Mouse (Mus musculus) ES-Bruce4 (cell line): ENCODE results near the gene Mrps9. TPM values are rescaled to one million over a fixed set of nuclear protein-coding genes. Genes with fewer than 3 reads are reported as not detected.
"Not testable (repeated sequence)": the region's sequence is repeated elsewhere in the genome, so short reads cannot be mapped to it uniquely, and the experiment has no call there.

ENCODE experiments used
- H3K27ac ChIP-seq: 2 replicates; pipeline ENCODE4 v1.5.1; 2012; ENCODE audit warnings: low read length, inconsistent platforms; ENCODE audit not compliant: insufficient read depth
- H3K27me3 ChIP-seq: 2 replicates; pipeline ENCODE4 v1.6.1; 2012; ENCODE audit warnings: mild to moderate bottlenecking, low read length, inconsistent platforms; ENCODE audit not compliant: control insufficient read depth, poor library complexity, insufficient read depth, severe bottlenecking
- H3K36me3 ChIP-seq: 2 replicates; pipeline ENCODE4 v1.6.1; 2012; ENCODE audit warnings: inconsistent platforms, mild to moderate bottlenecking, low read length, moderate library complexity; ENCODE audit not compliant: control insufficient read depth, poor library complexity, insufficient read depth, severe bottlenecking
- H3K4me1 ChIP-seq: one replicate; pipeline ENCODE4 v1.8.1; 2011; ENCODE audit warnings: low read length; ENCODE audit not compliant: control insufficient read depth, insufficient read depth
- H3K4me3 ChIP-seq: 2 replicates; pipeline ENCODE4 v1.5.1; 2011; ENCODE audit warnings: low read depth, mild to moderate bottlenecking, low read length
- H3K9ac ChIP-seq: 2 replicates; pipeline ENCODE4 v1.6.1; 2012; ENCODE audit warnings: low read depth, mild to moderate bottlenecking, inconsistent platforms; ENCODE audit not compliant: poor library complexity, severe bottlenecking
- H3K9me3 ChIP-seq: replicated peaks from 2 replicates; pipeline ENCODE4 v1.6.1; 2012; ENCODE audit warnings: mild to moderate bottlenecking, low read length, inconsistent platforms; ENCODE audit not compliant: control insufficient read depth, poor library complexity, insufficient read depth, severe bottlenecking
- CTCF ChIP-seq: IDR thresholded peaks from one replicate; pipeline ENCODE4 v1.8.1; 2011; ENCODE audit warnings: low read depth, low read length
- EP300 ChIP-seq: IDR thresholded peaks from 2 replicates; pipeline ENCODE4 v1.6.1; 2011; ENCODE audit warnings: low read depth, low read length; ENCODE audit not compliant: insufficient read depth
- POLR2A ChIP-seq: IDR thresholded peaks from one replicate; pipeline ENCODE4 v1.8.1; 2011; ENCODE audit warnings: low read length; ENCODE audit not compliant: insufficient read depth
- polyA plus RNA-seq: library from polyadenylated mRNA; stranded (reverse); fragments of >200 nt; gene quantifications from 2 replicates; pipeline ENCODE4 v1.2.4, GENCODE M21; 2011; ENCODE audit warnings: low read depth; ENCODE audit not compliant: missing spikeins, insufficient read depth, insufficient read length

Mrps9 gene
- polyA plus RNA-seq, 1 experiment = 65.8 TPM

- Histone ChIP-seq H3K27me3 (no peaks in the 10 kb centered on the region), H3K9me3 (no peaks in the 10 kb centered on the region), H3K36me3 (no peaks in the 10 kb centered on the region), H3K27ac (no peak overlapping the region), H3K4me1 (no peaks in the 10 kb centered on the region), H3K9ac (no peak overlapping the region), H3K4me3 (no peak overlapping the region)
- no peak for TF ChIP-seq CTCF
- TF ChIP-seq EP300 = no peak
Measured at GRCm38 (mm10) chr1:42876463-42877093, 25.5 kb downstream of the Mrps9 start.

DNA sequence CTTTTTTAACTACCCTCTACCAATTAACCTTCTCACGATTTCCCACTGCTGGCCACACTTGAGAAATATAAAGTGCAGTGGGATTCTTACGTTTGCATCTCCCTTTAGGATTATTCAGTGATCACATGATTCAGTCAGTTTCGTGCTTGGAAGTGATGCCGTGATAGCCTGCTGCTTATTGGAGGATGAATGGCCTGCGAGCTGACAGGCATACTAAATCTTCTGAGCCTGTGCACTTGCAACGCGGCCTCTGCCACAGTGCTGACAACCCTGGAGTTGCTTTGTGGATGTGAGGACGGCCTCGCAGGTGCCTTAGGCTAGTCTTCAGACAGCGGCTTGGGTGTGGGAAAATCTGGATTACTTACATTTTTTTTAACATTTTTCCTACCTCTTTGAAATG is 26.2 kb downstream of the Mrps9 start:
- no peak overlapping the region for H3K27ac ChIP-seq
- no peak for TF ChIP-seq EP300
- TF ChIP-seq POLR2A = no peak
- no peak for TF ChIP-seq CTCF

GRCm38 (mm10) chr1:42878851-42879250 is 27.8 kb downstream of the Mrps9 start:
- no peak overlapping the region for H3K4me3 ChIP-seq
- H3K4me1 ChIP-seq = no peaks in the 10 kb centered on the region
- H3K9me3 ChIP-seq = no peaks in the 10 kb centered on the region
- no peaks in the 10 kb centered on the region for H3K36me3 ChIP-seq
- H3K27me3 ChIP-seq = no peaks in the 10 kb centered on the region
- TF ChIP-seq POLR2A = no peak
- no peak for TF ChIP-seq EP300
- TF ChIP-seq CTCF = no peak
- H3K9ac ChIP-seq = no peak overlapping the region
- H3K27ac ChIP-seq = no peak overlapping the region

More for the DNA sequence above, 26.2 kb downstream of the Mrps9 start:
- Histone ChIP-seq H3K27me3 (no peaks in the 10 kb centered on the region), H3K9ac (no peak overlapping the region), H3K4me3 (no peak overlapping the region), H3K9me3 (no peaks in the 10 kb centered on the region), H3K4me1 (no peaks in the 10 kb centered on the region), H3K36me3 (no peaks in the 10 kb centered on the region)

GRCm38 (mm10) chr1:42882258-42882657 is 31.2 kb downstream of the Mrps9 start:
- Histone ChIP-seq H3K4me1 (no peaks in the 10 kb centered on the region), H3K36me3 (no peaks in the 10 kb centered on the region), H3K27me3 (no peaks in the 10 kb centered on the region), H3K9me3 (no peaks in the 10 kb centered on the region), H3K27ac (no peak overlapping the region), H3K9ac (no peak overlapping the region), H3K4me3 (no peak overlapping the region)
- TF ChIP-seq POLR2A (no peak), EP300 (no peak), CTCF (no peak)

GRCm38 (mm10) chr1:42883418-42883817 is 32.4 kb downstream of the Mrps9 start:
- not testable (repeated sequence) for H3K27ac ChIP-seq, H3K9me3 ChIP-seq, H3K4me1 ChIP-seq, H3K9ac ChIP-seq, H3K27me3 ChIP-seq, H3K4me3 ChIP-seq, H3K36me3 ChIP-seq

- H3K4me1 ChIP-seq = no peaks in the 10 kb centered on the region
- H3K9ac ChIP-seq = no peak overlapping the region
- TF ChIP-seq CTCF (no peak), EP300 (no peak), POLR2A (no peak)
- no peak overlapping the region for H3K4me3 ChIP-seq
- no peak overlapping the region for H3K27ac ChIP-seq
- H3K9me3 ChIP-seq = no peaks in the 10 kb centered on the region
- no peaks in the 10 kb centered on the region for H3K27me3 ChIP-seq
- H3K36me3 ChIP-seq = no peaks in the 10 kb centered on the region
Measured at GRCm38 (mm10) chr1:42887835-42888234, 36.8 kb downstream of the Mrps9 start.
